Mouse (Mus musculus) CH12.LX (cell line): ENCODE data around the gene Gm20388. TPM values are rescaled to one million over a fixed set of nuclear protein-coding genes. Genes with fewer than 3 reads are reported as not detected.

Source experiments
- DNase-seq: peaks from one replicate; pipeline ENCODE4 v3.0.0-alpha.2; 2013; ENCODE audit errors: extremely low read depth
- H3K27ac ChIP-seq: 2 replicates; pipeline ENCODE4 v1.5.1; 2012; ENCODE audit warnings: low read depth, mild to moderate bottlenecking, control low read depth, moderate library complexity; ENCODE audit not compliant: insufficient read depth
- H3K27me3 ChIP-seq: replicated peaks from 2 replicates; pipeline ENCODE3; 2012; ENCODE audit warnings: inconsistent platforms
- H3K36me3 ChIP-seq, 2 experiments: replicated peaks in 1 of 2; 2 replicates each; pipeline versions ENCODE3 to v1.6.1; 2012; ENCODE audit warnings: inconsistent platforms in 1 of 2, low read length in 1 of 2, mild to moderate bottlenecking in 1 of 2, mixed read lengths in 1 of 2, moderate library complexity in 1 of 2; ENCODE audit not compliant: control insufficient read depth in 1 of 2, insufficient read depth in 1 of 2
- H3K4me1 ChIP-seq, 2 experiments: 2 replicates each; pipeline ENCODE4 v1.6.1; 2012; ENCODE audit warnings: inconsistent platforms in 1 of 2, moderate library complexity in 1 of 2; ENCODE audit not compliant: insufficient read depth in 2 of 2, control insufficient read depth in 1 of 2
- H3K4me2 ChIP-seq: 2 replicates; pipeline ENCODE4 v1.6.1; 2012; ENCODE audit warnings: low read depth, mild to moderate bottlenecking, control low read depth; ENCODE audit not compliant: poor library complexity, insufficient read depth, severe bottlenecking
- H3K4me3 ChIP-seq, 3 experiments: fragments of 150-350 bp in 1 of 3; sonication (generic) in 1 of 3; replicated peaks in 1 of 3; 2 replicates each; pipeline versions ENCODE3 to v1.5.1; 2011 to 2012; ENCODE audit warnings: low read depth in 2 of 3, low read length in 2 of 3, mild to moderate bottlenecking in 2 of 3, moderate library complexity in 2 of 3, control low read depth in 1 of 3, improper control_type of control experiment in 1 of 3, inconsistent platforms in 1 of 3, mixed read lengths in 1 of 3; ENCODE audit not compliant: poor library complexity in 1 of 3
- H3K79me2 ChIP-seq: replicated peaks from 2 replicates; pipeline ENCODE4 v1.6.1; 2012; ENCODE audit warnings: mild to moderate bottlenecking, moderate library complexity; ENCODE audit not compliant: control insufficient read depth, poor library complexity, insufficient read depth, severe bottlenecking; ENCODE audit errors: extremely low read depth
- H3K9ac ChIP-seq: 2 replicates; pipeline ENCODE4 v1.6.1; 2012; ENCODE audit warnings: low read depth, mild to moderate bottlenecking, control low read depth, moderate library complexity; ENCODE audit not compliant: insufficient read depth
- H3K9me3 ChIP-seq: replicated peaks from 2 replicates; pipeline ENCODE3; 2012; ENCODE audit warnings: low read length, inconsistent platforms, mixed read lengths
- CTCF ChIP-seq, 2 experiments: IDR thresholded peaks in 1 of 2; conservative IDR thresholded peaks in 1 of 2; 2 replicates each; pipeline ENCODE4 v1.5.1; 2011 to 2012; ENCODE audit warnings: low read depth in 2 of 2, low read length in 2 of 2, improper control_type of control experiment in 1 of 2, inconsistent platforms in 1 of 2, mild to moderate bottlenecking in 1 of 2, moderate library complexity in 1 of 2
- E2F4 ChIP-seq: IDR thresholded peaks from 2 replicates; pipeline ENCODE4 v1.6.1; 2011; ENCODE audit warnings: low read depth, low read length, improper control_type of control experiment; ENCODE audit not compliant: insufficient replicate concordance
- EP300 ChIP-seq: IDR thresholded peaks from 2 replicates; pipeline ENCODE4 v1.6.1; 2011; ENCODE audit warnings: low read length, improper control_type of control experiment
- HCFC1 ChIP-seq: IDR thresholded peaks from 2 replicates; pipeline ENCODE4 v1.6.1; 2012; ENCODE audit warnings: low read depth, mild to moderate bottlenecking, inconsistent platforms, low read length, improper control_type of control experiment
- IRF4 ChIP-seq: IDR thresholded peaks from 2 replicates; pipeline ENCODE4 v1.6.1; 2014; ENCODE audit warnings: low read depth, mild to moderate bottlenecking, inconsistent platforms, low read length, improper control_type of control experiment
- JUND ChIP-seq: conservative IDR thresholded peaks from 2 replicates; pipeline ENCODE4 v1.6.1; 2011; ENCODE audit warnings: low read depth, low read length, improper control_type of control experiment
- MAFK ChIP-seq: IDR thresholded peaks from 2 replicates; pipeline ENCODE4 v1.6.1; 2011; ENCODE audit warnings: low read length, improper control_type of control experiment; ENCODE audit not compliant: insufficient replicate concordance
- MAZ ChIP-seq: IDR thresholded peaks from 2 replicates; pipeline ENCODE4 v1.6.1; 2012; ENCODE audit warnings: low read depth, mild to moderate bottlenecking, inconsistent platforms, low read length, improper control_type of control experiment, moderate library complexity
- NRF1 ChIP-seq: IDR thresholded peaks from 2 replicates; pipeline ENCODE4 v1.6.1; 2014; ENCODE audit warnings: low read depth, mild to moderate bottlenecking, inconsistent platforms, low read length, improper control_type of control experiment, moderate library complexity
- POLR2AphosphoS2 ChIP-seq: IDR thresholded peaks from 2 replicates; pipeline ENCODE4 v1.6.1; 2011; ENCODE audit warnings: low read depth, low read length, improper control_type of control experiment
- SMC3 ChIP-seq: IDR thresholded peaks from 2 replicates; pipeline ENCODE4 v1.6.1; 2011; ENCODE audit warnings: low read depth, low read length, improper control_type of control experiment
- TBP ChIP-seq: conservative IDR thresholded peaks from 2 replicates; pipeline ENCODE4 v1.6.1; 2011; ENCODE audit warnings: low read depth, low read length, improper control_type of control experiment
- UBTF ChIP-seq: IDR thresholded peaks from 2 replicates; pipeline ENCODE4 v1.6.1; 2012; ENCODE audit warnings: low read depth, mild to moderate bottlenecking, inconsistent platforms, low read length, improper control_type of control experiment, moderate library complexity
- ZC3H11A ChIP-seq: IDR thresholded peaks from 2 replicates; pipeline ENCODE4 v1.6.1; 2012; ENCODE audit warnings: low read depth, mild to moderate bottlenecking, inconsistent platforms, low read length, improper control_type of control experiment
- ZMIZ1 ChIP-seq: IDR thresholded peaks from 2 replicates; pipeline ENCODE4 v1.6.1; 2012; ENCODE audit warnings: low read depth, mild to moderate bottlenecking, inconsistent platforms, low read length, improper control_type of control experiment
- ZNF384 ChIP-seq: IDR thresholded peaks from 2 replicates; pipeline ENCODE4 v1.6.1; 2012; ENCODE audit warnings: low read depth, low read length, improper control_type of control experiment, inconsistent platforms
- dilution Hi-C: fragments of 300-500 bp; cut with MboI; formaldehyde crosslinking; loops from 2 replicates; pipeline ENCODE4 v1.14.3; 2020; ENCODE audit warnings: low sequenced_read_pairs; ENCODE audit not compliant: extremely low pct_unique_long_range_greater_than_20kb, extremely low pct_ligation_motif_present
- in situ Hi-C: fragments of 300-500 bp; cut with MboI; formaldehyde crosslinking; loops from 3 replicates; pipeline ENCODE4 v1.14.3; 2019; ENCODE audit warnings: low sequenced_read_pairs, low pct_ligation_motif_present, low pct_unique_long_range_greater_than_20kb, mixed read lengths
- polyA plus RNA-seq: library from polyadenylated mRNA; unstranded; fragments of >175 nt; gene quantifications from 2 replicates; pipeline ENCODE4 v1.2.1, GENCODE M21; 2012; ENCODE audit warnings: low read depth; ENCODE audit not compliant: insufficient read length
- total RNA-seq, 2 experiments: library from RNA; depleted of rRNA; stranded (reverse); fragments of 300-350 nt in 1 of 2; fragments of >200 nt in 1 of 2; gene quantifications; 2 replicates each; pipeline ENCODE4 v1.2.3; 2012 to 2014

Gm20388 gene
- total and polyA plus RNA-seq, 3 experiments = 14.8 to 26.3 (median 22.2) TPM

DNA sequence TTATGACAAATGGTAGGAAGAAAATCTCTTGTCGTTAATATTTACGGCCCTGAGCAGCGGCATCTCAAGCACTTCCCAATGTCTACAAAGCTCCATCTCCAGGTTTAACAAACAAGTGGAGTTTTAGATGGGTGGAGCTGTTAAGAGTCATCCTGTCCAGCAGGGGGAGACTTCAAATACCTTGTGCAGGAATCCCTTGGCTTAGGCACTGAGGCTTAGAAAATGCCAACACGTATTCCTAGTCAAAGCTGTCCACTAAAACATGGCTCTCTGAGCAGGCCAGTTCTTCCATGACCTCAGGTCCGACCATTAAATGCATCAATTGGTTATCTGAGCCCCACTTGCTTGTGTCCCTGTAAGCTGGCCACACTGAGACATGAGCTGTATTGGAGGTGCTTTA is 1697.0 kb downstream of the Gm20388 start:
- in situ Hi-C loops = no loop called here

DNA sequence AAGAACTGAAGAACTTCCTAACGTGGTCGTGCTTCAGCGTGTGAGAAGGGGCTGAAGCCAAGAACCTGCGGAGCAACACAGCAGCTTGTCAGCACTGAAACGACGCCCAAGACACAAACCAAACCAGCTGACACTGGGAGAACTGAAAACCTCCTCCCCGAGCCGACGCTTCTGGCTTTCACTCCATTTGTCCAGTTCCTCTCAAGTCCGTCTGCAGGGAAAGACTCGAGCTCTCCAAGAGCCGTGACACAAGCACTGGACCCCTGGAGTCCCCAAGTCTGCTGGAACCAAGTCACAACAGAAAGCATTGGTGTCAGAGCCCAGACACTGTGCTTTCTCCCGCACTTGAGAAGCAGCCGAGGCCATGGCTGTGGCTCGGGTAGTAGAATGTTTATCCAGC is 1698.6 kb downstream of the Gm20388 start:
- no peak overlapping the region for H3K9ac ChIP-seq
- no peak for DNase-seq
- H3K4me1 ChIP-seq = peaks cover 0 to 2% of the 10 kb centered on the region in 2 experiments; a peak in 1 of 4 replicates
- peaks cover 62% of the 10 kb centered on the region for H3K27me3 ChIP-seq
- in situ Hi-C loops = no loop called here
- no peak overlapping the region for H3K27ac ChIP-seq
- H3K36me3 ChIP-seq = no peaks in the 10 kb centered on the region
- no peaks in the 10 kb centered on the region for H3K79me2 ChIP-seq
- no peaks in the 10 kb centered on the region for H3K9me3 ChIP-seq
- H3K4me2 ChIP-seq = no peak overlapping the region
- H3K4me3 ChIP-seq = no peak overlapping the region
- dilution Hi-C loops = no loop called here
- TF ChIP-seq EP300 = no peak
- no peak for TF ChIP-seq ZMIZ1
- no peak for TF ChIP-seq MAZ
- TF ChIP-seq POLR2AphosphoS2 = no peak
- TF ChIP-seq NRF1 = no peak
- TF ChIP-seq ZNF384 = no peak
- no peak for TF ChIP-seq SMC3
- TF ChIP-seq UBTF = no peak
- TF ChIP-seq HCFC1 = no peak
- no peak for TF ChIP-seq E2F4
- no peak for TF ChIP-seq ZC3H11A
- no peak for TF ChIP-seq MAFK
- no peak for TF ChIP-seq TBP
- TF ChIP-seq JUND = no peak

More for the DNA sequence above, 1697.0 kb downstream of the Gm20388 start:
- H3K4me3 ChIP-seq = no peak overlapping the region
- no peak for DNase-seq
- H3K27ac ChIP-seq = no peak overlapping the region
- no peaks in the 10 kb centered on the region for H3K9me3 ChIP-seq
- H3K4me1 ChIP-seq = peaks cover 0 to 2% of the 10 kb centered on the region in 2 experiments; a peak in 1 of 4 replicates
- no peaks in the 10 kb centered on the region for H3K79me2 ChIP-seq
- H3K36me3 ChIP-seq = no peaks in the 10 kb centered on the region
- H3K27me3 ChIP-seq = peaks cover 49% of the 10 kb centered on the region
- TF ChIP-seq SMC3 = peak; percentile 43
- TF ChIP-seq CTCF (conservative IDR thresholded peaks at IDR 0.05 in 1 of 2, IDR thresholded peaks at IDR 0.05 in 1 of 2; ENCODE audit: low read depth in 2 of 2, low read length in 2 of 2) = peak; percentile 33 to 70; a peak in 3 of 4 replicates
- TF ChIP-seq ZMIZ1 = no peak
- TF ChIP-seq IRF4 = no peak
- TF ChIP-seq, all 38 proteins: peak for 2
- H3K9ac ChIP-seq = no peak overlapping the region
- no peak overlapping the region for H3K4me2 ChIP-seq
- dilution Hi-C loops = no loop called here
